ENCODE assay signal across 8 mouse cellular contexts in the genomic region with DNA sequence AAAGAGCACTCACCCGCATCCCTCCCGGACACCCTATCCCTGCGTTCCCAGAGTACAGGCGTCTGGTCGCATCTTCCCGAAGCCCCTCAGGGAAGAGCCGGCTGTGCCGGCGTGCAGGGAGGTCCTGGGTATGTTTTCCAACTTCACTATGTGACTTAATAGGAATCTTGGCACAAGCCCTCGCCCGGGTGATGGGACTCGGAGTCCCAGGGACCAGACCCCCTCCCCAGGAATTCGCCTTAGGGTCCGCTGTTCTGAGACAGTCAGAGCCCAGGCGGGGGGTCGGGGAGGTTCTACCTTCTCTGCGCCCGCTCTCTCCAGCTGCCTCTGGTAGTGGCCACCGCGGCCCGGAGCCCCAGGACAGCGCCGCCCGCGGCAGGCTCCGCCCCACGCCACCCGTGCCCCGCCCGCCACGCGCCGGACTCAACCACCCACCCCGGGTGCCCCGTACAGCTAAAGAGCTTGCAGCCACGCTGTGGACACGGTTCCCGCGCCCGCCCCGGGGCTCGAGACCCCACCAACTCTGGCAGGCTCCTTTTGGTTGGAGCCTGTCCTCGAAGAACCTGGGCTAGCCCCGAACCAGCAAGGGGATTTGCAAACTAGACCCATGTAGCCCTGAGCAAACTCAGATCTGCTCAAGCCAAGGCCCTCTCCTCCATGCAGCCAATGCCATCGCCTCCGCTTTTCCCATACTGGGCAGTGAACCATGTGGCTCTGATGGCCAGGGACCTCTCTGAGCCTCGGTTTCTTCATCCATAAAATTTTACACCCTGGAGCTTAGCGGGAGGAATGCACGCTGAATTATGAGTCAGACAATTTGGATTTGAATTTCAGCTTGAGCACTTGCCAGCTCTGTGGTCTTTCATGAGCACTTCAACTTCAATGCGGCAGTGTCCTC. TPM values are rescaled to one million over a fixed set of nuclear protein-coding genes. Genes with fewer than 3 reads are reported as not detected.
DNase-seq lines count a peak whose midpoint lies in the region; ATAC-seq and TF ChIP-seq lines count a peak whose summit lies in the region.

A gene (minus strand): TSS at position 394 of the 898 bp plus-strand sequence.

- ATAC-seq in inflammation-experienced regulatory T-cells, adult 6 months: peak; percentile 59
- ATAC-seq in liver, embryonic 15.5 days (ENCODE audit: insufficient read depth): peak; percentile 43

- DNase-seq in 416B (ENCODE audit: low read depth) (peak; percentile 50), NIH3T3 (ENCODE audit: low read depth) (peak; percentile 98)
- DNase-seq in gastrocnemius, postnatal 36 days: peak; percentile 76 to 82
- DNase-seq in neural tube, embryonic 10.5 days (ENCODE audit: extremely low spot score, low spot score): peak; percentile 65
- peak; percentile 76 for DNase-seq in urinary bladder, postnatal 25 days (ENCODE audit: low spot score)

- no peaks in the 10 kb centered on the region for H3K4me1 ChIP-seq in cortical plate, adult 2 months (ENCODE audit: control insufficient read depth, insufficient read depth, low read length)
- peaks cover 29% of the 10 kb centered on the region for H3K4me1 ChIP-seq in liver, embryonic 15.5 days (replicated peaks)

- H3K36me3 ChIP-seq in liver, embryonic 15.5 days (replicated peaks): no peaks in the 10 kb centered on the region

- peak within 1 kb of the TSS; percentile 29; the same call in 1 of the 2 replicates for H3K9ac ChIP-seq in liver, embryonic 15.5 days

- peak within 1 kb of the TSS; percentile 39 for H3K4me3 ChIP-seq in cortical plate, adult 2 months (ENCODE audit: insufficient read depth, low read length)
- peak within 1 kb of the TSS; percentile 50 for H3K4me3 ChIP-seq in liver, embryonic 15.5 days (replicated peaks)

- TF ChIP-seq CTCF in cortical plate, adult 2 months (IDR thresholded peaks at IDR 0.05; ENCODE audit: extremely low read depth, insufficient read depth, low read length): no peak

- TF ChIP-seq POLR2A in cortical plate, adult 2 months (IDR thresholded peaks at IDR 0.05; ENCODE audit: extremely low read depth, insufficient read depth, low read length): no peak

- peak within 1 kb of the TSS; percentile 77 for H3K4me2 ChIP-seq in liver, embryonic 15.5 days

- intact Hi-C loops in gastrocnemius, postnatal 36 days (cut with DNase I): no loop called here

- H3K27ac ChIP-seq in cortical plate, adult 2 months (ENCODE audit: insufficient read depth, low read length): no peak within 1 kb of the TSS
- no peak within 1 kb of the TSS for H3K27ac ChIP-seq in liver, embryonic 15.5 days (replicated peaks)

- no peaks in the 10 kb centered on the region for H3K9me3 ChIP-seq in liver, embryonic 15.5 days (replicated peaks)

- H3K27me3 ChIP-seq in liver, embryonic 15.5 days: peaks cover 52% of the 10 kb centered on the region

- 10% methylated on average over 50 of the region's 50 CpGs for WGBS in liver, embryonic 15.5 days (ENCODE audit: insufficient replicate concordance)

RNA-seq across cellular contexts. Expression of the gene that starts here (rescaled TPM):
- 6.0 and 6.4 TPM in 2 replicates for polyA plus RNA-seq in cortical plate, adult 2 months (2012; rRNA removed)
- 10 to 100 TPM; 25.7 to 41.2 TPM for total RNA-seq in gastrocnemius, postnatal 36 days (2021)
- 1 to 10 TPM; 2.0 to 4.6 (median 2.2) TPM for polyA plus RNA-seq in inflammation-experienced regulatory T-cells, adult 6 months (2017; shearing (Covaris generic))
- 0.79 and 1.0 TPM in 2 replicates for polyA plus RNA-seq in liver, embryonic 15.5 days (2015; fragmentation: Nextera tagmentation; extraction: Ambion mirVana)
